Mouse (Mus musculus) small intestine, adult 2 months (tissue): ENCODE results near the gene Ddx55.
A peak's percentile ranks its signal among the peaks of the same experiment; 100 is the strongest.

Source experiments
- CTCF ChIP-seq: fragments of 200-500 bp; IDR thresholded peaks from 2 replicates; pipeline ENCODE4 v1.5.1; 2012; ENCODE audit warnings: low read depth, mild to moderate bottlenecking, control low read depth, inconsistent platforms, low read length, moderate library complexity, mixed read lengths; ENCODE audit not compliant: insufficient replicate concordance, insufficient read length; ENCODE audit errors: extremely low read depth
- POLR2A ChIP-seq: fragments of 200-500 bp; IDR thresholded peaks from 2 replicates; pipeline ENCODE4 v1.6.1; 2012; ENCODE audit warnings: low read depth, mild to moderate bottlenecking, control low read depth, inconsistent platforms, low read length, moderate library complexity

DNA sequence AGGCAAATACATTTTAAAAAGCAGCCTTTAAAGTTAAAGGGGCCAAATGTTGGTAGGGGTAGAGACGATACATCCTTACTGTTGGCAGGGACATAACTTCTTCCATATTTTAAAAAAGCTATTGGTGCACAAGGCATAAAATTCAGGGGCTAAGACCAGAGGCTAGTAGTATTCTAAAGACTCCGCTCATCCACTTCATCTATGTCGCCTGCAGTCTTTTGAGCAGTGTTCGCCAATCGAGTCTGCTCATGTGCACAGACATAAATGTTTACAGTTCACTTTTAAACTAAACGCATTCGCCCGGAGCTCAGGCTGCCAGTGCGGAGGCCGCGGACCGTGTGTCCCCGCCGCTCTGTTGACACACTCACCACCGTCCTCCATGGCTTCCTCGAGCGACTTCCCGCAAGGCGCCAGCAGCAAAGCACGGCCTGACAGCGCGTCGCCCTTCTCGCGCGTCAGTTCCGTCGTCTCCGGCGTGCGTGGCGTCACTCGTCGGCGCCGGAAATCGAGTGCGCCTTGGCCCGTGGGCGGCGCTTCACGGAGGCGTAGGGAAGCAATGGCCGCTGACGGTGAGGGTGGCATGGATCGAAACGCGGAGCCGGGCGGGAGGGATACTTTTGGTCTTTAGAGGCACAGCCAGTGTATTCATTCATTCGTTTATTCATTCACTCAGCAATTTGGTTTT lies 26.1 kb downstream of the Ddx55 start, which contains the start of the genes Eif2b1 and Gtf2h3:
- TF ChIP-seq CTCF (no peak), POLR2A (peak; percentile 78)
